Mouse (Mus musculus) right cerebral cortex, postnatal 4 days (tissue): ENCODE measurements around the gene Wipf2.

Experiments used
- DNase-seq: peaks from one replicate; pipeline ENCODE4 v3.0.0-alpha.2; 2022

Gene Wipf2

DNA sequence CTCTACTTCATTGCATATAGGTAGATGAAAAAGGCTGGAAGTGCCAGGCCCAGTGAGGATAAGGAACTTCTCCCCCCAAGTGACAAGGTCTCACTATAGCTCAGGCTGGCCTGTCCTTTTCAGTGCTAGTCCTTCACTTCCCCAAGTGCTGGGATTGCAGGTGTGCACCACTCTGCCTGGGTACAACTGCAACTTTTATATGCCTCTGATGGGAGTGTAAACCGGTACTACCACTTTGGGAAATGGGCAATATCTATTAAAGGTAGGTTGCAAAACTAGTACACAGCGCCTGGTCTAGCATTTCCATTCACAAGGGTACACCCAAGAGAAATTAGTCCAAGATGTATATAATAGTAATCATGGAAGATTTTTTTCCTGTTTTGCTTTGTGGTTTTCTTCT is 8.8 kb upstream of the Wipf2 start:
- DNase-seq, result no peak

DNA sequence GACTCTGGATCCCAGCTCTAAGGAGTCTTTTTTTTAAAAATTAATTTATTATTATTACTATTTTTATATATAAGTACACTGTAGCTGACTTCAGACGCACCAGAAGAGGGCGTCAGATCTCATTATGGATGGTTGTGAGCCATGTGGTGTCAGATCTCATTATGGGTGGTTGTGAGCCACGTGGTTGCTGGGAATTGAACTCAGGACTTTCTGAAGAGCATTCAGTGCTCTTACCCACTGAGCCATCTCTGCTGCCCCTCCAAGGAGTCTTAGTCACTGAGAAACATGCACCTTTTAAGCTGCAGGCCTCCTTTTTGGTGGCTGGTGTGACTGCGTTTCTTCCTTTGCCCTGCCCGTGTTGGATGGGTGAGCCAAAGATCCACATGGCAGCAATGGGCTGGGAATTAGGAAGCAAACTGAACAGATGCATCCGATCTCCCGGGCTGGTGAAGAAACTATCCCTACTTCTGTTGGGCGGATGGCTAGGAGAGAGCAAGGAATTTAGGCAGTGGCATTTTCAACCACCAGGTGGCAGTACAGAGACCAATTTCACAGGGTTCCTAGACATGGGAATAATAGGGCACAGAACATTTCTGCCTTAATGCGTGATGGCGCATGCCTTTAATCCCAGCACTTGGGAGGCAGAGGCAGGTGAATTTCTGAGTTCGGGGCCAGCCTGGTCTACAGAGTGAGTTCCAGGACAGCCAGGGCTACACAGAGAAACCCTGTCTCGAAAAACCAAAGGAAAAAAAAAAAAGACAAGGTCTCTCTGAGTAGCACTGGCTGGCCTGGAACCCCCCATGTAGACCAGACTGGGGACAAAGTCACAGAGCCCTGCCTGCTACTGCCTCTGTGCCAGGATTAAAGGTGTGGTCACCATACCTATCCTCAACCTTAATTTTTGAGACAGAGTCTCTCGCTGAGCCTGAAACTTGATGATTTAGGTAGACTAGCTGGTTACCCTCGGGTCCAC is 4.4 kb upstream of the Wipf2 start:
- DNase-seq, result peak; percentile 88

DNA sequence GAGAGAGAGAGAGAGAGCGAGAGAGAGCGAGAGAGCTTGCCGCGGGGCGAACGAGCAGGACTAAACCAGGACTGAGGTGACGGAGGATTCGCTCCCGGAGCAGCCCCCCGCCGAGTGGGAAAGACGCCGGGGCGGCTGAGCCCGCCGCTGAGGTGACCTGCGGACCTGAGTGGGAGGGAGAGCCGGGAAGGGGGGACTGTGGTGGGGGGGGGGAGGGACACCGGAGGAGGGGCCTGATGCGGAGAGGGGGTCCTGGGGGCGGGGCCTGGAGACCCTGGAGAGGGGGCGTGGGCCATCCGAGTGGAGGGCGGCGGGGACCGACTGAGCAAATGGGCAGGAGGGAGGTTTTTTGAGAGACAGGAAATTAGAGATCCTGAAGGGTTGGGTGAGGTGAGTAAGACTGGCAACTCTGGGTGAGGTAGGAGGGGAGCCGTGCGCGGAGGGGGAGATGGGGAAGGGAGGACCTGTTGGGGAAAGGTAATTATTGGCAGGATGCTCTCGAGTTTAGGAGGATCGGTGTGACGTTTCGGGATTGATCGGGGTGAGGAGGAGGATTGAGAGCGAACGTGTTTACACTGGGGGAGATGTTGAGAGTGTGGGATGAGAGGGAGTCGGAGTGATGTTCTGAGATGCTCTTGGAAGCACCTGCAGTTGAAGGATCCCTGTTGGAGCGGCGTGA is 452 bp downstream of the Wipf2 start:
- peak; percentile 68 for DNase-seq

DNA sequence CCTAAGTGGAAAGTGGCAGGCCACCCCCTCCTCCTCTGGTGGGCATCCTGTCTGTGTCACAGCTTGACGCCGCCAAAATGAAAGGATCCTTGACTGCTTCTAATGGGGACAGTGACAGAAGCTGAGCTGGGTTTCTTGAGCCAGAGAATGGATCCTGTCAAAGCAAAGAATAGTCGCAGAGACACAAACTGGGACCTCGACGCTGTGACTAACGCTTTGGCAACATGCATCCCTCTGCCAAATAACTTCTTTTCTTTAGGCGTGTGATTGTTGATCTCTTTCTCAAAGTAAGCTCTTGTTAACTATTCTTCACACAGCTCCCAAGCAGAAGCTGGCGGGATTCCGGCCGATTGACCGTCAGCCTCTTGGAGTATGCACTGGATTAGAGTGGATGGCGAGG is 3.9 kb downstream of the Wipf2 start:
- DNase-seq, result no peak

DNA sequence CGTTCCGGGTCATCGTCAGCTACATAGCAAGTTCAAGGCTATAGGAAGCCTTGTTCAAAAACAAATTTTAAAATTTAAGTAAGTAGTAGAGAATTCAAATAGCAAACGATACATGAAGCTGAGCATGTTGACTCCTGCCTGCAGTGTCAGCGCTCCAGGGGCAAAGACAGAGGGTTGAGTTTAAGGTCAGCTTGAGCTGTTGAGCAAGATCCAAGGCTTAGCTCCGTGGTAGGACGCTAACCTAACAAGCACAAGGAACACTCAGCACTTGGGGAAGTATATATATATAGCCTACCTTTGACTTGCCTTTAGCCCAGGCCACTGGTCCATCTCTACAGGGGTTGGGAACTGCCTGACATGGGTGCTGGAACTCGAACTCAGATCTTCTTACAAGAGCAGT is 6.5 kb downstream of the Wipf2 start:
- no peak for DNase-seq

DNA sequence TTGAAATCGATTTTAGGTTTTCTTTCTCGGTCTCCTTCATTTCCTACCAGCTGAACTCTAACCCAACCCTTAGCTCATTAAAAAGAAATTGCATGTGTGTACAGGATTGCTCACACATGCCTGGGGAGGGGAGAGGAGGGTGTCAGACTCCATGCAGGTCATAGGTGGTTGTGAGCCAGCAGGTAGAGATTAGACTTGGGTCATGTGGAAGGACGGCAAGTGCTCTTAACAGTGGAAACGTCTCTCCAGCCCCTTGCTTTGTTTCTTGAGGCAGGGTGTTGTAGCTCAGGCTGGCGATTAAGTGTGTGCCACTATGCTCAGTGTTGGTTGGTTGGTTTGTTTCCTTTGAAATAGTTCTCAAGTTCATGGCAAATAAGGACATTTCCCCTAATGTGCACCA is 7.4 kb downstream of the Wipf2 start:
- no peak for DNase-seq

DNA sequence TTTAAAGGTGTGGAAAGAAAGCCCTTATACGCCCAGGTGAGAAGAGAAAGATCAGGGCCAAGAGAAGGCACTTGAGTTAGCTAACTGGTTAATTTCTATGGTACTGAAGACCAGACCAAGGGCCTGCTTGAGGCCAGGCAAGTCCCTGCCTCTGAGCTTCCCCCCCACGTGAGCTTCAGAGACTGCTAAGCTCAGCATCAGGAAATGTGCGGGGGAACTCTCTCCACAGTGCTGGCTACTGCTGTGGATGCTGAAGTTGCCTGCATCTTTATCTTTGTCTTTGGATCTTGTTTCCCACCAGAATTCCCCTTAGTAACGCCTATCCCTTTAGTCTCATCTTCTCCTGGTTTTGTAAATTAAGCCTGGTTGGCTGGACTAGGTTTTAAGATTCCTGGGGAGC is 8.0 kb downstream of the Wipf2 start:
- DNase-seq, result no peak

DNA sequence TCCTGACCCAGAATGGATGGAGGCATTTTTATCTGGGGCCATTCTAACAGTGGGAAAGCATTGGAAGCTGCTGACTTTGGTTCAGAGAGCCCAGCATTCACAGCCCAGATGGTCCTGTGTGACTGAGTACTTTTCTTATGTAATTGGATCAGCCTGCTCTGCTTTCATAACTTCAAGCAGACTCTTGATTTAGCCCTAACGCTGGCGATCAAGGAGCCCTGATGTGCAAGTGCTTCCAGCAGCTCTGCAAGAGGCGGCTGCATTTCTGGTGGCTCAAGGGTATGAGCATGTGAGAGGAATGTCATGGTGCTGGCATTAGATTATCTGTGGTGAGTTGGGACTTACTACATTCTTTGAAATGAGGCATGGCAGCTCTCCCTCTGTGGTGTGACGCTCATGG is 8.6 kb downstream of the Wipf2 start:
- DNase-seq, result no peak

DNA sequence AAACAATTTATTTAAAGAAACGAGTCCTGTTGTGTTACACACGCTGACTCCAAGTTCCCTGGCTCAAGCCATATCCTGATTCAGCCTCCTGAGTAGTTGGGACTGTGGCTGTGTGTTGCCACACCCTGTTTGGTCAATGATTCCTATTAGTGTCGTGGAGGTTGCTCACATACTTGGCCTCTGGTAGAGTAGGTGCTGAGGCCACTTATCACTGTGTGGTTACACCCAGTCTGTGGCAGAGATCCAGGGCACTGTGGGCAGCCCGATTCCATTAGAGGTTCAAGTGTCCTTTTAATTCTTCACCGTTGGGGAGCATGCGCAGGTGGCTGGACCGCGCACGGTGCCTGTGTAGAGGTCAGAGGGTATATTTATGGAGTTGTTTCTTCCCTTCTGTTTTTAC is 10.5 kb downstream of the Wipf2 start:
- no peak for DNase-seq

DNA sequence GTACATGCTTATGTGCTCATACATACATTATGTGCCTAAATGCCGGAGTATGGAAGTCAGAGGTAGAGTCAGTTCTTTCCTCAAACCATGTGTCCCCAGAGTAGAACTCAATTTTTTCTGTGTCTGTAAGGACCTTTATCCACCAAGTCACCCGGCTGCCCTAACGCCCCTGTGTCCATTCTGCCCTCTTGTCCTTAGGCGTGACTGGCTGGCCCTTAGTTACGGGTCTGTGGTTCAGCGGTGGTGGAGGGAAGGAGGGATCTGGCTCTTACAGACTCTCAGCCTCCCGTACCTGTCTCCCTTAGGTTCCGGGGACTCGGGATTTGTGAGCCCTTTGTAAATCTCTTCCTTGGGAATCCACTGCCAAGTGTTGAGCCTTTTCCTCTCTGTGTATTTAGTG is 13.6 kb downstream of the Wipf2 start:
- no peak for DNase-seq

DNA sequence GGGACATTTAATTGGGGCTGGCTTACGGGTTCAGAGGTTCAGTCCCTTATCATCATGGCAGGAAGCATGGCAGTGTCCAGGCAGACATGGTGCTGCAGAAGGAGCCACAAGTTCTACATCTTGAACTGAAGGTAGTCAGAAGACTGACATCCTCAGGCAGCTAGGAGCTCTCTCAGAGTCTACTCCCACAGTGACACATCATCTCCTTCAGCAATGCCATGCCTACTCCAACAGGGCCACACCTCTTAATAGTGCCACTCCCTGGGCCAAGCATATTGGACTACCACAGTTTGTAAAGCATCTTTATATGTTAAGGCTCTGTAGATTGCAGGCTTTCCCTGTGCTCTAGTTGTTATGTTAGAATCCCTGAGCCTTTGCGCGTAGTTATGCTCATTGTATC is 24.3 kb downstream of the Wipf2 start:
- DNase-seq, result no peak

DNA sequence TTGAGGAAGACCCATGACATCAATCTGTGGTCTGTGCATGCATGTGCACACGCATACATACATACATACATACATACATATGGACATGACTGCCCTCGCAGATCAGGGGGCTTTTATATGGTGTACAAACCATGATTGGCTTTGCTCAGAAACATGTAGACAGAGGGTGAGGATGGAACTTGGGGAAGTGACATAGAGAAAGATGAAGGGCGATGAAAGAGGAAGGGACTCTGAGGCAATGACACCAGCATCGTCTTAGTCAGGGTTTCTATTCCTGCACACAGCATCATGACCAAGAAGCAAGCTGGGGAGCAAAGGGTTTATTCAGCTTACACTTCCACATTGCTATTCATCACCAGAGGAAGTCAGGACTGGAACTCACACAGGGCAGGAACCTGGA is 25.6 kb downstream of the Wipf2 start:
- no peak for DNase-seq

DNA sequence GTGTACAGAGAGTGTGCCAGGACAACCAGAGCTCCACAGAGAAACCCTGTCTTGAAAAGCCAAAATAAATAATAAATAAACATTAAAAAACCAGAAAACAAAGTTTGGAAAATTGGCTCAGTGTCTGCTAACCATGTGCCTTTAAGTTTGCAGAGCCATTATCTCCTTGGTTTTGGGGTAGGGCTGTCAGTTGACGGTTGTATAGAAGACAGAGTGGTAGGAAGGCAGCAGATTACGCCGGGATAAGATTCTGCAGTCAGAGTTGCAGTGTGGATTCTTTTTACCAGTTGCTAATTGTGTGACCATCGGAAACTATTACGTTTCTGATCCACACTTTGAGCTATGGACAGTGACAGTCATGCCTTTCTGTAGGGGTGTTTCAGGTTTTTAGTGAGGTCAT is 26.5 kb downstream of the Wipf2 start:
- no peak for DNase-seq

DNA sequence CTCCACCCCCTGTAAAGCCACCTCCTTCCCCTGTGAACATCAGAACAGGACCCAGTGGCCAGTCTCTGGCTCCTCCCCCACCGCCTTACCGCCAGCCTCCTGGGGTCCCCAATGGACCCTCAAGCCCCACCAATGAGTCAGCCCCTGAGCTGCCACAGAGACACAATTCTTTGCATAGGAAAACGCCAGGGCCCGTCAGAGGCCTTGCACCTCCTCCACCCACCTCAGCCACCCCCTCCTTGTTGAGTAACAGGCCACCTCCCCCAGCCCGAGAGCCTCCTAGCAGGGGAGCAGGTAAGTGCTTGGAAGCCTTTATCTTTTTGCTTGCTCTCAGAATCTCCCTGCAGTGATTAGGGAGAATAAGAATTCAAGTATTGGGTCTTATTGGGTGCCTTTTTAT is 29.0 kb downstream of the Wipf2 start:
- DNase-seq, result no peak

DNA sequence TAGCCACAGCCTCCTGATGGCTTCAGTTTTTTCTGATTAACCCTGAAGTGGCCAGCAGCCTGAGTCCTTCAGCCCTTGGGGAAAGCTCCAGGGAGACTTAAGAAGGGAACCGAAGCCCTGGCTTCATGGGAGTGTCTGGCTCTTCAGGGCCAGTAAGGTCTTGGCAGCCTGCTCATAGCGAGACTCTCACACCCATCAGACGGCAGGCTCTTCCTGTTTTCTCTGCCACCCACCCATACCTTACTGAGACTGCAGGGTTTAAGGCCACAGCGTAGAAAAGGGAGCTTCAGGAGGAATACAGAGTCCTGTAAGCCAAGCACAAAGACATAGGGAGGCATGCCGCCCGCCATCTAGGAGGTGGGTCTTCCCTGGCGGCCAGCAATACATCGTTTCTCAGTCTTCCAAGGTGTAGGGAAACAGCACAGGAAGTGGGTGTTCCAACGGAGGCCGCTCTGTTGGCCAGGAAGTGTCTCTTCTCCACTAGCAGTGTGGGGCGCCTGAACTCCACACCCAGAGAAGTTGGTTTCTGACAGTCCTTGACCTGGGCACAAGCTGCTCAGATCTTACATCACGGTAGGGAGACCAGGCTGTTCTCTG is 37.2 kb downstream of the Wipf2 start:
- no peak for DNase-seq

DNA sequence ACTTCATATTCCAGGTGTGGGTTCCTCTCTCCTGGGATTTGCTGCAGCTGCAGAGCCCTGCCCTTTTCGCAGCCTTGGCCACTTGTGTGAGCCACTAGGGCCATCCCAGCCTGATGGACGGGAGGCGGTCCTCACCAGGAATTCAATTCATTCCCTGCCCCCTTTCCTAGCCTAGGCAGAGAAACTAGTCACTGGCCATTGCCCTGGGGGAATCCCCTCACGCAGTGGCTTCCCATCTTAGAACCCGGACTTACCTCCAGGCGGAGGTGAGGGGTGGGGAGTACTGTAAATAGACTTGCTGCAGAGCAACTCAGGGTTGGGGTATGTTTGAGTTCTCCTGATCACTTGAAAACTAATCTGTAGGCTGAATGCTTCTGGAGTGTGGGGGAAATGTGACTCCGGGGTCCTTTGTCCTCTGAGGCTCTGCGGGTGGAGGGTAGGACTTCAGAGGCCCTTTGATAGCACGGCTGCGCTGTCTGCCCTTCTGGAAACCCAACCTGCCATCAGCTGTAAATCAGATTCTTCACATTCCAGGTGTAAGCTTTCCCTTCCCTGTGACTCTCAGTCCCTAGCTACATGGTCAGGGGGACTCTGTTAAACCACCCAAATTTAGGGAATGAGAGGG is 39.3 kb downstream of the Wipf2 start:
- no peak for DNase-seq

DNA sequence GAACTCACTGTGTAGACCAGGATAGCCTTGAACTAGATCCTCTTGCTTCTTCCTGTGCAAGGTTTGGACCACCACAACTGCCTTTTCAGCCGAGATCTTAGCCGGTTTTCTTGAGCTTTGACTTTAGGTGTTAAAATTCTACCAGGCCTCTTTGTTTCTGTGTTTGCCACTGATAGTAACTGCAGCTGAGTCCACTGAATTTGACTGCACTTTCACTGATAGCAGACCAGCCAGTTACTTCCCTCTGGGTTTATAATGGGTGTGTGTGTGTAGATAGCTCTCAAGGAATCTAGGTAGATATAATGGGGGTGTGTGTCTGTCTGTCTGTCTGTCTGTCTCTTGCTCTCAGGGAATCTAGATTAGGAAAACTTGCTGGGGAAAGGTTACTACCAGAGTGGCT is 41.1 kb downstream of the Wipf2 start:
- DNase-seq, result no peak

DNA sequence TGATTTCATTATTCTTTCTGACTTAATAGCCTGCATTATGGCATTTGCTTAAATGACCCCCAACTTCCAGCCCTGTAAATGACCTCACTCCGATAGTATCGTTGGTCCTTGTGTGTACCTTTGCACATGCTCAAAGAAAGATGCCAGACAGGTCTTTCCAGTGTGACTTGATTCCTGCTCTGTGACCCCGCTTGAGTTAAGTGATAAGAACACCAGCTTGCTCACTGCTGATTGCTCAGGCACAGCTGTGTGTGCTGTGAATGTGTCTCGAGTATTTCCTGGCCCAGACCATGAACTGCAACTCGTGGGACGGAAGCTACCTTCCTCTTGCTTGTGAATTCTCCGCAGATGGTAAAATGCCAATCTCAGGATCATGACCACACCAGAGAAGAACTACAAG is 41.6 kb downstream of the Wipf2 start:
- DNase-seq, result no peak

DNA sequence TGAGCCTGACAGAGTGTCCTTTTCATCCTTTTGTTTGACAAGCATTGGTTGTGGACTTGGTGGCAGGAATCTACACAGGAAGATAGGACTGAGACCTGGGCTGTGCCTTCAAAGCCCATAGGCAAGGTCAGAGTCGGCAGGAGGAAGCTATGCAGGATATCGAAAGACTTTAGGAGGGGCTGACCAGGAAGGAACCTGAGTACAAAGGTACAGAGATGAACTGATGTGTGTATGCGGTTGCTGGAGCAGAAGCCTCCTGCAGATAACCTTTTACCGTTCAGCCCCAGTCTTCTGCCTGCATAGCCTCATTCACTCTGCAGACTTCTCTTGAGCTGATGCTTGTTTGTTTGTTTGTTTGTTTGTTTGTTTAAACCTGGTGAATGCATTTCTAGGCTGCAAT is 42.1 kb downstream of the Wipf2 start:
- DNase-seq, result no peak

DNA sequence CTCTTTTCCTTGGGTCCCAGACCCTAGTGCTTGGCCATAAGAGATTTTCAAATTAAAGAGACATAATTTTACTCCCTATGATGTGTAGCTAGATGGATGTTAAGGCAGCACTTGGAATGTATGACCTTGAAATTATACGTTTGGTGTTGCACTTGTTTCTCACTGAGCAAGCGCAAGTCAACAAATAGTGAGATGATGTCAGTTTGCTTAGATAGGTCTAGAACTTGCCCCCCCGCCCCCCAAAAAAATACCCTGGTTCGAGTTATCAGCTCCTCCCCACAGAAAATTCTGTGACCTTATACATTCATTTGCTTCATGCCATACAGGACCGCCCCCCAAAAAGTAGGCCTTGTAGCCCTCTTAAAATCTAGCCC is 43.6 kb downstream of the Wipf2 start:
- no peak for DNase-seq

DNA sequence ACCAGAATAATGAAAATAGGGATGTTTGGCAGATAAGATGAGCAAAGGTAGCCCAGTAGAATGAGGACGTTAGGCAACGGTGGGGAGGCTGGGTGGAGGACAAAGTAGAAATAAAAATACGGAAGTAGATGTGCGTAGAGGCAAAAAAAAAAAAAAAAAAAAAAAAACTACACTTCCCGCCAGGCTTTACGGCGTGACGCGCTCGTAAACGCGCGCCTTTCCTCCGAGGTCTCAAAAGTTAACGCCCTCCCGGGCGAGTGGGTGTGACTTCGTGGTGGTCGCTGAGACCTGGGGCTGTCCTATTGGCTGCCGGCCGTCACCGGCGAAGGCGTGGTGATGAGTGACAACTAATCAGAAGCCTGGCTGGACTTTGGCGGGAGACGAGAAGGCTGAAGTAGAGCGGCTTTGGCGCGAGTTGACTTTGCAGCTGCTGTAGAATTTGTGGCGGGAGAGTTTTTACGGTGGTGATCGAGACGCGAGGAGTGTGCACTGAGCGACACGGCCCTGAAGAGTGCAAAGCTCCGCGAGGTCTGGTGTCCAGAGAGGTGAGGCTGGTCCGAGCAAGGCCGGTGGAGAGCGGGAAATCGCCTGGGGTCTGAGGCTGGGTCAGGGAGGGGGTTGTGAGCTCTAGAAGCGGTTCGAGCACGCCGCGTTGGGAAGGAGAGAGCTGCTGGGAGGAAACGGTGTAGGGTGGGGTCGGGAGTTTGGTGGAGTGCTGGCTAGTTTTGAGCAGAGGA is 44.2 kb downstream of the Wipf2 start, which contains the start of gene Cdc6:
TSS of gene Cdc6 (plus strand) at position 365 of the 737 bp plus-strand sequence.
- DNase-seq, result peak; percentile 90

DNA sequence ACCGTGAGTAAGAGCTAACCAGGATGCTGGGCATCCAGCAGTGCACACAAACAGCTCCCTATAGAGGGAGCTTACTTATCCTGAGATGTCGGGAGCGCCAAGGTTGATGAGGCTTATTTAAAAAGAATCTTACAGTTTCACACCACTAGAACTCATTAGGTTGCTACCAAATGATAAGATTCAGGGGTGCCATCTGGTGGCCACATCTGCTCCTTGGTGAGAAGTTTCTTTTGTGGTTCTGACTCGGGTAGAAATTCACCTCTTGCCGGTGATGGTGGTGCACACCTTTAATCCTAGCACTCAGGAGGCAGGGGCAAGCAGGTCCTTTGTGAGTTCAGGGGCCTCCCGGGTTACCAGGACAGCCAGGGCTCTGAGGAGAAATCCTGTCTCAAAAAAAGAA is 46.2 kb downstream of the Wipf2 start:
- peak; percentile 76 for DNase-seq

DNA sequence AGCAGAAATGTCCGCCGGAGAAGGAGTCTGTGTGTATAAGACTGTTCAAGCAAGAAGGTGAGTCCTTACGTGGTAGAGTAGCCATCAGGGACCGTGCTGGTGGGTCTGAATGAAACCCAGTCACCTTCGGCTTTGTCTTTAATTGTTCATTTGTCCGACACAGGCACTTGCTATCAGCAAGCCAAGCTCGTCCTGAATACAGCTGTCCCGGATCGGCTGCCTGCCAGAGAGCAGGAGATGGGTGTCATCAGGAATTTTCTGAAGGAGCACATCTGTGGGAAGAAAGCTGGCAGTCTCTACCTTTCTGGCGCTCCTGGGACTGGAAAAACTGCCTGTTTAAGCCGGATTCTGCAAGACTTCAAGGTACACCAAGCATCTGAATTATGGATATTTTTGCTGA is 47.0 kb downstream of the Wipf2 start:
- no peak for DNase-seq
